Mouse (Mus musculus): ENCODE results near the gene Ankrd34a. TPM values are rescaled to one million over a fixed set of nuclear protein-coding genes. Genes with fewer than 3 reads are reported as not detected.

Ankrd34a gene
- polyA plus RNA-seq, 1 experiment from 2014 or later: 0.62 TPM

DNA sequence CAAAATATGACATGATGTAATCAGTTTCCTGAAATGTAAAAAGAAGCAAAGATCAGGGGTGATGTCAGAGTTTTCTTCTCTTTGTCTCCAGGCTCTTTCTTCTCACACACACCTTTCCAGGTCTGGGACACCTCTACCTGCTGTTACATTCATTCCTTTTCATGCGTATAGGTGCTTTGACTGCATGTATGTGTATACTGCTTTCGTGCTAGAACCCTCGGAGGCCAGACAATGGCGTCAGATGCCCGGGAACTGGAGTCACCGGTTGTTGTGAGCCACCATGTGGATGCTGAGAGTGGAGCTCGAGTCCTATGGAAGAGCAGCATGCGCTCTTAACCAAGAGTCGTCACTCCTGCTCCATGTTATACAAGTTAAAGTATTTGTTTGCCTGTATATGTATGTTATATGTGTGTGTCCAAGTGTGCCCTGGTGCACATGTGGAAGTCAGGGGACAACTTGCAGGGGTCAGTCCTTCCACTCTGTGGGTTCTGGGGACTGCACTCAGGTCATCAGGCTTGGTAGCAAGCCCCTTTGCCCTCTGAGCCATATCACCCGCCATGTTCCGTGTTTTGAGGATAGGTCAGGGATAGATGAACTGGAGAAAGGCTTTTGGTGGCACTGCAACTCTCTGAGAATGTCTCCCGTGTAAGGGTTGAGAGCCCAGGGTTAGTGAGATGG lies 17.7 kb upstream of the Ankrd34a start:
- POLR2A ChIA-PET: interaction anchor here (3.5 kb wide), 1 partner anchor 22 kb away, joined by 44 read pairs; the partner anchor contains the start of gene Txnip
- no peak for TF ChIP-seq CTCF (IDR thresholded peaks at IDR 0.05)
- CTCF ChIA-PET: interaction anchor here (1.2 to 11.5 kb wide), 4 partner anchors 12 to 61 kb away, joined by 4 to 312 read pairs (median 30); partner anchors contain the start of genes Polr3gl and Txnip
- ATAC-seq (no peak), DNase-seq (ENCODE audit: low read depth, low spot score) (no peak)
- in situ Hi-C loops (cut with MboI; ENCODE audit: low pct_unique_long_range_greater_than_20kb): no loop called here
- no peaks in the 10 kb centered on the region for H3K27me3 ChIP-seq

DNA sequence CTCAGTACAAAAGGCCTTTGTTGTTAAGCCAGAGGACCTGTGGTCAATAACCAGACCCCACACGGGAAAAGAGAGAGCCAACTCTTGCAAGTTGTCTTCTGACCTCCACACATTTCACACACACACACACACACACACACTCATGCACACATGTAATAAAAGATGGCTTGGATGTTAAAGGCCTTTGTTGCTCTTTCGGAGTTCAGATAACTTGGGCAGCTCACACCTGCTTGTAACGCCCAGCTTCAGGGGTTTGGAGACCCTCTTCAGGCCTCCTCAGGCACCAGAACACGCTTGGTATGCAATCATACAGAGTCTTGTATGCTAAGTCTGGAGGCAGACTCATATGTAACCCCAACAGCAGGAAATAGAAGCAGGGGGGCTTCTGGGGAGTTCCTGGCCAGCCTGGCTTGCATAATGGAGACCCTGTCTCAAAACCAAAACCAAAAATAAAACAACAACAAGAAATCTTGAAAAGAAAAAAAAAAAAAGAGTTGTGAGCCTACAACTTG lies 17.1 kb upstream of the Ankrd34a start:
- no peak for ATAC-seq
- TF ChIP-seq CTCF (IDR thresholded peaks at IDR 0.05): no peak
- no peak for DNase-seq (ENCODE audit: low read depth, low spot score)
- POLR2A ChIA-PET: interaction anchor here (0.7 to 1.6 kb wide), 2 partner anchors 20 to 36 kb away, joined by 5 to 15 read pairs; partner anchors contain the start of gene Txnip
- CTCF ChIA-PET: interaction anchor here (0.7 to 11.5 kb wide), 20 partner anchors 8 to 301 kb away, joined by 3 to 312 read pairs (median 6); partner anchors contain the start of genes Itga10, Lix1l, Polr3gl and Txnip
- in situ Hi-C loops (cut with MboI; ENCODE audit: low pct_unique_long_range_greater_than_20kb): no loop called here
- no peaks in the 10 kb centered on the region for H3K27me3 ChIP-seq

DNA sequence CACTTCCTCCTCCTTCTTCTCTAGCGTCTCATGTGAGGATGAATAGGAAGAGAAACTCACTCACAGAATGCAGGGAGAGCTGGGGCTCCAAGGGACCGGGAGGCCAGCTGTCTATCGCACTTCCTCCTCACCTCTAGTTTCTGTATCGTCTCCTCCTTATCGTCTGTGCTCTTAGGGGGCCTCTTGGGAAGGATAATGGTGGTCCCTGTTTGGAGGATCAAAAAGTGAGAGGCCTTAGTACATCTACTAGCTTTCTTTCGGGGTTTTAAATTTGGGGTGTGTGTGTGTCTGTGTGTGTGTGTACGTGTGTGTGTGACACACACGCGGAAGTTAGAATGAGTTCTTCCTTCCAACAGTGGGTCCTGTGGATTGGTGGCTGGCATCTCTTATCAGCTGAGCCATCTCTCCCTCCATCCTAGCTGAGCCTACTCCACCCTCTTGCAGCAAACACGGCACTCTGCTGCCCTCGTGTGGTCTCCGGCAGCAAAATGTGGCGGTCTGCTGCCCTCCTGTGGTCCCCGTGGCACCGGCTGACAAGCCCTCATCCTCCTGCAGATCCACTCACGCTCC lies 16.5 kb upstream of the Ankrd34a start:
- peak; percentile 46 for ATAC-seq
- no peaks in the 10 kb centered on the region for H3K27me3 ChIP-seq
- TF ChIP-seq CTCF (IDR thresholded peaks at IDR 0.05): no peak
- in situ Hi-C loops (cut with MboI; ENCODE audit: low pct_unique_long_range_greater_than_20kb): loop anchor here (5.0 kb wide), 1 partner anchor 38 kb away; no protein-coding TSS in a partner anchor
- ChIA-PET POLR2A (interaction anchor here (0.7 to 1.6 kb wide), 6 partner anchors 14 to 122 kb away, joined by 3 to 15 read pairs (median 4); partner anchors contain the start of genes Polr3gl and Txnip), CTCF (interaction anchor here (0.6 to 11.5 kb wide), 29 partner anchors 9 to 302 kb away, joined by 3 to 312 read pairs (median 6); partner anchors contain the start of genes Itga10, Lix1l, Pias3 and Polr3gl)
- DNase-seq (ENCODE audit: low read depth, low spot score): no peak

DNA sequence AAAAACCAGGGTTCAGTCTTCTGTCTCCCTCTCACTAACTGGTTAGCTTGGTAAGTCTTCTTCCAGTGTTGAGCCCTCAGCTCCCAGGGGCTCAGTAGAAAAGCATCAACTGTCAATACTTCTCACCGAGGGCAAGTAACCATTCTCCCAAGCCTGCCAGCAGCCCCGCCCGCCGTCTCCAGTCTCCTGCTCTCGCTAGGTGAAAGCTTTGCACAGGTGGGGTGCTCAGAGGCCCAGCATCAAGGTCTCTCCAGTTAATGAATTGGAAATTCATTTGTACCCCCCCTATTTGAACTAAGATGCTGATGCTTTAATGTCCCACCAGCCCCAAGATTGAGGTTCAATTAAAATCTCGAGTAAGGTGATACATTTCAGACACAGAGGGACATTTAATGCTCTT lies 15.3 kb upstream of the Ankrd34a start:
- DNase-seq (ENCODE audit: low read depth, low spot score) (no peak), ATAC-seq (no peak)
- no peaks in the 10 kb centered on the region for H3K27me3 ChIP-seq
- in situ Hi-C loops (cut with MboI; ENCODE audit: low pct_unique_long_range_greater_than_20kb): loop anchor here (5.0 kb wide), 1 partner anchor 39 kb away; no protein-coding TSS in a partner anchor
- CTCF ChIA-PET: interaction anchor here (1.2 to 11.5 kb wide), 12 partner anchors 10 to 303 kb away, joined by 3 to 312 read pairs (median 10); partner anchors contain the start of genes Itga10, Lix1l, Pias3 and Polr3gl
- POLR2A ChIA-PET: interaction anchor here (0.7 to 1.3 kb wide), 2 partner anchors 13 to 126 kb away, joined by 3 read pairs; partner anchors contain the start of gene Polr3gl
- TF ChIP-seq CTCF (IDR thresholded peaks at IDR 0.05): no peak

DNA sequence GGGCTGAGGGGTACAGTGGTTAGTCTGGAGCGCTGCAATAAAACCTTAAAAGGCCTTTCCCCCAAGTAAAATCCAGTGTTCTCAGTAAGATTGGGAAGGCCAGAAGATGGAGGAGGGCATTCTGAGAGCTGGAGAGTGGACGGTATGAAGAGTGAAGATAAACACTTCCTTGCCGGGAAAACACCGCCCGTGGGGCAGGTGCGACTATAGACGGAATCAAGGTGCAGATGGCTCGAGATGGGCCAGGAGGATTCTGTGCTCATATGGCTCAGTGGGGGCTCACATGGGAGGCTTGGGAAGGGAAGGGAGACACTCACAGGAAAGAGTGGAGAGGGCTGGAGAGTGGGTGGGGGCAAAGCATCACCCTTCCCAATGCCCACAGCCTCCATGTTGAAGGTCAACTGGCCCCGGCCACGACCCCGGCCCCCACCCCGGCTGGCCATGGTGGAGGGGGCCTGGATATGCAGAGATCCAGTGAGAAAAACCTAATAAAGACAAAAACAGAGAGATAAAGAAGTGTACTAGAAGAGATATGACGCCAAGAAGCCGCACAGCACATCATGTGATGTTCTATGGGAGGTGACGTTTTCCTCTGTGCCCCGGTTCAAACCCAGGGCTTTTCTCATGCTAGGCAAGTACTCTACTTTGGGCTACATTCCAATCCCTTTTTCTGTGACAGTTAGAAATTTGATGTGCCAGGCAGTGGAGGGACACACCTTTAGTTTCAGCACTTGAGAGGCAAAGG lies 14.5 kb upstream of the Ankrd34a start:
- CTCF ChIA-PET: interaction anchor here (1.2 to 11.5 kb wide), 4 partner anchors 33 to 114 kb away, joined by 3 to 312 read pairs (median 21); partner anchors contain the start of genes Itga10, Pias3 and Txnip
- no peak for TF ChIP-seq CTCF (IDR thresholded peaks at IDR 0.05)
- in situ Hi-C loops (cut with MboI; ENCODE audit: low pct_unique_long_range_greater_than_20kb): loop anchor here (5.0 kb wide), 1 partner anchor 40 kb away; no protein-coding TSS in a partner anchor
- DNase-seq (ENCODE audit: low read depth, low spot score): no peak
- POLR2A ChIA-PET: interaction anchor here (0.9 kb wide), 1 partner anchor 31 kb away, joined by 8 read pairs; no protein-coding TSS in a partner anchor
- H3K27me3 ChIP-seq: no peaks in the 10 kb centered on the region
- no peak for ATAC-seq

DNA sequence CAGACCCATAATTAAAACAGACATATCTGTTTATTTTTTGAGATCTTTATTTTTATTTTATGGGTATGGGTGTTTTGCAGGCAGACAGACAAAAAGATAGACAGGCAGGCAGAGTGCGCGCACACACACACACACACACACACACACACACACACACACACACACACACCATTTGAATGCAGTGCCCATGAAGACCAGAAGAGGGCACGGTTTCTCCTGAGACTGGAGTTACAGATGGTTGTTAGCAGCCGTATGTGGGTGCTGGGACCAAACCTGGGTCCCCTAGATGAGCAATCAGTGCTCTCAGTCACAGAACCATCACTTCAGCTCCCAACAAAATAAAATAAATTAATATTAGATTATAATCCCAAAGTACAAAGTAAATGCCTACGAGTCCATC lies 13.1 kb upstream of the Ankrd34a start:
- in situ Hi-C loops (cut with MboI; ENCODE audit: low pct_unique_long_range_greater_than_20kb): loop anchor here (5.0 kb wide), 1 partner anchor 41 kb away; no protein-coding TSS in a partner anchor
- TF ChIP-seq CTCF (IDR thresholded peaks at IDR 0.05): no peak
- DNase-seq (ENCODE audit: low read depth, low spot score) (no peak), ATAC-seq (no peak)
- CTCF ChIA-PET: interaction anchor here (1.2 to 11.5 kb wide), 2 partner anchors 35 to 62 kb away, joined by 3 to 312 read pairs; partner anchors contain the start of genes Itga10 and Txnip
- POLR2A ChIA-PET: interaction anchor here (1.3 kb wide), 1 partner anchor 9 kb away, joined by 5 read pairs; no protein-coding TSS in a partner anchor
- H3K27me3 ChIP-seq: no peaks in the 10 kb centered on the region

DNA sequence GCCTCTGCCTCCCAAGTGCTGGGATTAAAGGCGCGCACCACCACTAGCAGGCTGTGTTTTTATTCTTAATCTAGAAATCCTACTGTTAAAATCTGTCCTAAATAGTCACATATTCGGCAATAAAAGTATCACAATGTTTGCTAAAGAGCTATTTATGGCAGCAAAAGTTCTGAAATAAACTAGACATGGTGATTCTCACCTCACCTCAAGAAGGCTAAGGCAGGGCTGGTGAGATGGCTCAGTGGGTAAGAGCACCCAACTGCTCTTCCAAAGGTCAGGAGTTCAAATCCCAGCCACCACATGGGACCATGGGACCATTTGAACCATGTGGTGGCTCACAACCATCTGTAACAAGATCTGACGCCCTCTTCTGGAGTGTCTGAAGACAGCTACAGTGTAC lies 5.8 kb upstream of the Ankrd34a start:
- TF ChIP-seq CTCF (IDR thresholded peaks at IDR 0.05): no peak
- POLR2A ChIA-PET: interaction anchor here (1.3 kb wide), 1 partner anchor 14 kb away, joined by 3 read pairs; the partner anchor contains the start of gene Gm16253
- no peak for ATAC-seq
- in situ Hi-C loops (cut with MboI; ENCODE audit: low pct_unique_long_range_greater_than_20kb): no loop called here
- no peaks in the 10 kb centered on the region for H3K27me3 ChIP-seq
- no peak for DNase-seq (ENCODE audit: low read depth, low spot score)
- CTCF ChIA-PET: interaction anchor here (2.2 to 2.8 kb wide), 3 partner anchors 11 to 88 kb away, joined by 5 to 15 read pairs (median 7); partner anchors contain the start of gene Gm16253

DNA sequence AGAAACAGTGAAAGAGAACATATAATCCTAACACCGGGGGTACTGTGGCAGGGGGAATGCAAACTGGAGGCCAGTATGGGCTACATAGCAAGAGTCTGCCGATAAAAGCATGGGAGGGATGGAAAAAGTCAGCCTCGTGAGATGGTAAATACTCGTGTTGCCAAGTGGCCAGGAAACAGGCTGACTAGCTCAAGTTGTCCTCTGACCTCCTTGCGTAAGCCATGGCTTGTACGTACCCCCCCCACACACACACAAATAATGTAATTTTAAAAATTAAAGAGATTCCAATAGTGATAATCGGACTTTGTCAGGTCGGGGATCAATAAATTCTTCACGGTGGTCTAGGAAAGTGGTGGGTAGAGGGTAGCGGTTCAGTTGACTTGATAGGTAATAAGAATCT lies 3.1 kb upstream of the Ankrd34a start:
- DNase-seq (ENCODE audit: low read depth, low spot score): no peak
- in situ Hi-C loops (cut with MboI; ENCODE audit: low pct_unique_long_range_greater_than_20kb): no loop called here
- H3K27me3 ChIP-seq: no peaks in the 10 kb centered on the region
- ChIA-PET POLR2A (interaction anchor here (0.6 to 1.5 kb wide), 5 partner anchors 8 to 37 kb away, joined by 3 to 5 read pairs (median 4); partner anchors contain the start of gene Txnip), CTCF (interaction anchor here (0.7 to 2.7 kb wide), 13 partner anchors 8 to 80 kb away, joined by 3 to 26 read pairs (median 5); partner anchors contain the start of genes Gm16253 and Rbm8a)
- no peak for ATAC-seq
- TF ChIP-seq CTCF (IDR thresholded peaks at IDR 0.05): no peak

Measured in Patski (cell line).